Mouse (Mus musculus) erythroblast, adult 5-6 weeks (primary cell): ENCODE measurements around the gene Gng8. TPM values are rescaled to one million over a fixed set of nuclear protein-coding genes. Genes with fewer than 3 reads are reported as not detected.

Experiments
- ATAC-seq: replicated peaks from 2 replicates; pipeline ENCODE4 v1.8.0; 2016; ENCODE audit warnings: moderate number of reproducible peaks, mild to moderate bottlenecking, moderate TSS enrichment, inconsistent platforms; ENCODE audit not compliant: poor library complexity, low FRiP score, severe bottlenecking
- total RNA-seq, 2 experiments: library from RNA; stranded (forward) in 1 of 2; stranded (reverse) in 1 of 2; fragments of 150-400 nt in 1 of 2; fragments of 200-764, 138-1000 nt in 1 of 2; gene quantifications; 2 replicates each; pipeline versions ENCODE4 v1.2.3 to v1.2.4; 2015 to 2017; ENCODE audit warnings: low replicate concordance in 2 of 2

The Gng8 gene
- total RNA-seq (2015; ENCODE audit: low replicate concordance) (not detected in 2 replicates), total RNA-seq (2017; ENCODE audit: low replicate concordance) (not detected in 2 replicates)

GRCm38 (mm10) chr7:16891641-16892351, at the start of gene Gng8:
Gng8 (plus strand) TSS chr7:16891786.
- ATAC-seq: peak; percentile 86

DNA sequence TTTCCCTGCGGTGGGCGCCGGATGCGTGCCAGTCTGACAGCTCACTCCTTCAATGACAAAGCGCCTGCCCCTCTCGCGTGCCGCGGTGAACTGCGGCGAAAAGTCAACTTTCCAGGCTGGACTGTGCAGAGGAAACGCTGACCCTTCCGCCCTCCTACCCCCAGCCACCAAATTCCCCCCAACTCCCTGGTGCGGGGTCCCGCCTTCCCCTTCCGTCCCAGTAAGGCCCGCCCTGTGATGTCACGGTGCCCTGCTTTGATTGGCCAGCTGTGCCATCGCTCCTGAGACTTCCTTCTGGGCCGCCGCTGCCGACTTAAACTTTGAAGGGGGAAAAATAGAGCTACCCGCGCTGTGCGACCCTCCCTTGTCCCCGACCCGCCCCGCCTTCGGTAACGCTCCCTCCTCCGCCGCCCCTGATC, 48.9 kb upstream of the Gng8 start, which contains the start of gene Prkd2:
TSS of gene Prkd2 (plus strand) at position 258 of the 419 bp plus-strand sequence.
- ATAC-seq: peak; percentile 85

DNA sequence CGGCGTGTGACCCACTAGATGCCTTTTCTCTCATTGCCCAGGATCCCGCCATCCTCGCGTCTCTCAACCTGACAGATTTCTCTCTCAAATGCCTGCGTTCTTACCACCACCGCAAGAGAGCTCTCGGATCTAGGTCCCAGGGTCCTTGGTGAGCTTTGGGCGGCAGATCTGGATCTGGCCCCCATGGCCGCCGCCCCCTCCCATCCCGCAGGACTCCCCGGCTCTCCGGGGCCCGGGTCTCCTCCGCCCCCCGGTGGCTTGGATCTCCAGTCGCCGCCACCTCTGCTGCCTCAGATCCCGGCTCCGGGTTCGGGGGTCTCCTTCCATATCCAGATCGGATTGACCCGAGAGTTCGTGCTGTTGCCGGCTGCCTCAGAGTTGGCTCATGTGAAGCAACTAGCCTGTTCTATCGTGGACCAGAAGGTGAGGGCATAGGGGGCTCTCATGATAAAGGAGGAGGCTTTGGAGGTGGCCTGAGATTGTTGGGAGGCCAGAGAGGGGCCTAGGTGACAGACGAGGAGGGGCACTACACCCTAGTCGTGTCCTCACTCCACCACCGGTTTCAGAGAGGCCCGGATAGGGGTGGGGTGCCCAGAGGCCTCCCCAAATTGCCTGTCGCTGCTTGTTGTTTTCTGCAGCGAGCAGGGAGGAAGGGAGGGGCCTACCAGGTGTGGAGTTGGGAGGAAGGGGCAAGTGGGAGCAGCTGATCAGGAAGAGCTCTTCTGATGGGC, 48.0 kb upstream of the Gng8 start:
- ATAC-seq: no peak

DNA sequence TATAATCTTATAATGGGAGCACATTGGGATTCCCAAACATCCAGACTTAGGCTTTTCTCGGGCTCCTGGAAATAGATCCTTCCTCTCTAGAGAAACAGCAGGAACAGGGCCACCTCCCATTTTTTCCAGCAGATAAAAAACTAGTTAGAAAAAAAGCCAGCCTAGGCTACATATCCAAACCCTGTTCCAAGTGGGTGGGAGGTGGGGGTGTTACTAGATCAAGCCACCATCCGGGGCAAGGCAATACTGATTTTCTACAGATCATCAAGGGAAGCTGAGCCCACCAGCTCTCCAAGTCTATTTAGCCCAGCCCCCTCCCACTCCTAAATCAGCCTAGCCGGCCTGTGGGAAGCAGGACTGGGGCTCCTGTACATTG, 46.9 kb upstream of the Gng8 start:
- ATAC-seq: no peak

DNA sequence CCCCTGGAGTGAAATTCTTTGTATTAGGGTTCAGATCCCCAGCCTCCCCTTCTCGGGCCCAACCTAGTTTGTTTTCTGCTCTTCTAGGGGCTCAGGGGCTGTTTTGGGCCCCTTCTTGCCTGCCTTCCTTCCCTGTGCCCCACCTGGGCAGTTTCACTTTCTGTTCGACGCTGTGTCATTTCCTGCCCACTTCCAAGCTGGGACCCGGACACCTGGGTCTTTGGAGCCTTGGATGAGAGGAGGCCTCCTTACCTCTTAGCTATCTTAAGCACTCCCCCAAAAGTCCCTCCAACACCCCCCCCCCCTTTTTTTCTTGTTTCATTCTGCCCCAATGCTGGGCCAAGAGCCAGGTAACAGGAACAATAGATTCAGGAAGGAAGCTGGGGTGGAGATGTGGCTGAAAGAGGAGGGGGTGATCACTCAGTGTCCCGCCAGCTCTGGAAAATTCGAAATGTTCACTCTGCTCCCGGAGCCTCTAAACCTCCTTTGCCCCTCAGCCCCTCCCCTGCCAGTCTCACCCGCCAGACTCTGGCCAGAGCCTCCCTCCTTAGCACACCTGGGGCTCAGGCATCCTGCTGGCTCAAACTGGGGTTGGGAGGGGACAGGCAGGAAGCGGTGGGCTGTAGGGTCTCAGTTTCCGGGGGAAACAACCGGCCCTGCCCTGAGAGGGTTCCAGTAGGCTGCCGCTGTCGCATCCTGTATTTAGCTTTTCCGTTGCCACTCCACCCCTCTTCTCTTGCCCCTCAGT, 46.3 kb upstream of the Gng8 start:
- ATAC-seq: 0 out of 2 replicates have a peak, but pooled peaks have one; percentile 25

DNA sequence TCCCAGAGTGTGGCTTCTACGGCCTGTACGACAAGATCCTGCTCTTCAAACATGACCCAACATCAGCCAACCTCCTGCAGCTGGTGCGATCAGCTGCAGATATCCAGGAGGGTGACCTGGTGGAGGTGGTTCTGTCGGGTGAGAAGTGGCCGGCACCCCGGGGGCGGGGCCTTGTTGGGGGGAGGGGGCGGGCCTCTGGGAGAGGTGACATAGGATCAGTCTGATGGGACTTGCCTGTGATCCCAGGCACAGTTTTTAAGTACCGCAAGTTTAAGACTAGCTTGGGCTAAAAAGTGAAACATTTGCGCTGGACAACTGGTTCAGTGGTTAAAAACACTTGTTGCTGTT, 45.8 kb upstream of the Gng8 start:
- no peak for ATAC-seq

GRCm38 (mm10) chr7:16846775-16847174, 44.8 kb upstream of the Gng8 start:
- ATAC-seq: no peak

- ATAC-seq: no peak
Observed at GRCm38 (mm10) chr7:16847507-16847906, 44.1 kb upstream of the Gng8 start.

DNA sequence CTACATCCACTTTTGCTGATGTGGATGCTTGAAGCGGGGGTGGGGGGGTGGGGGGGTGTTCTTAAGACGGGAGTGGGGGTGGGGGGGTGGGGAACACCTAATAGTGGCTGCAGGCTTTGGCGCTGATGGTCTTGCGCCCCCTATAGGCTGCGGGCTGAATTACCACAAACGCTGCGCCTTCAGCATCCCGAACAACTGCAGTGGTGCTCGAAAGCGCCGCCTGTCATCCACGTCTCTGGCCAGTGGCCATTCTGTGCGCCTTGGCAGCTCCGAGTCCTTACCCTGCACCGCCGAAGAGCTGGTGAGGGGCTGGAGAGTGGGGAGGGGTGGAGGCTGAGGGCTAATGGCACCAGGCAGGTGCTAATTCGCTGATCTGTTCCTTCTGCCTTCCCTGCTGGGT, 43.0 kb upstream of the Gng8 start:
- ATAC-seq: no peak

- ATAC-seq: no peak
Observed at GRCm38 (mm10) chr7:16851636-16852035, 40.0 kb upstream of the Gng8 start.

- no peak for ATAC-seq
Observed at GRCm38 (mm10) chr7:16853302-16853831, 38.2 kb upstream of the Gng8 start.

GRCm38 (mm10) chr7:16858336-16858735, 33.2 kb upstream of the Gng8 start:
- peak; percentile 71 for ATAC-seq

DNA sequence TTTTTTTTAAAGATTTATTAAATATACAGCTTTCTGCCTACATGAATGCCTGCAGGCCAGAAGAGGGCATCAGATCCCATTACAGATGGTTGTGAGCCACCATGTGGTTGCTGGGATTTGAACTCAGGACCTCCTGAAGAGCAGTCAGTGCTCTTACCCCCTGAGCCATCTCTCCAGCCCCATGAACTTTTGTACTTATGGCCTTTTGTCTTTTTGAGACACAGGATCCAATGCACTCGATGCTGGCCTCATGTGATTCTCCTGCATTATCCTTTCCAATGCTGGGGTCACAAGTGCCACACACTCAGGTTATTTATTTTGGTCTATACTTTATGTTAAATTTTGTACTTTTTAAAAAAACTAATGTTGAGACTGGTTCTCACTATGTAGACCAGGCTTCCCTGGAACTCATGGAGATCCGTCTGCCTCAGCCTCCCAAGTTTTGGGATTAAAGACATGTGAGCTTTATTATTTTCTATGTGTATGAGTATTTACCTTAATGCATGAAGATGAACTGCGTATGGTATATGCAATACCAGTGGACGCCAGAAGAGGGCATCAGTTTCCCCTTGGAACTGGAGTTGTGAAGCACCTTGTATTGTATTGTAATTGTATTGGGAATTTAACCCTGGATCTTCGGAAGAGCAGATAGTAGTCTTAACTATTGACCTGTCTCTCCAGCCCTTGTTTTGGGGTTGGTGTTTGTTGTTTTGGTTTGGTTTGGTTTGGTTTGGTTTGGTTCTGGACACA, 31.5 kb upstream of the Gng8 start:
- 0 out of 2 replicates have a peak, but pooled peaks have one; percentile 56 for ATAC-seq

DNA sequence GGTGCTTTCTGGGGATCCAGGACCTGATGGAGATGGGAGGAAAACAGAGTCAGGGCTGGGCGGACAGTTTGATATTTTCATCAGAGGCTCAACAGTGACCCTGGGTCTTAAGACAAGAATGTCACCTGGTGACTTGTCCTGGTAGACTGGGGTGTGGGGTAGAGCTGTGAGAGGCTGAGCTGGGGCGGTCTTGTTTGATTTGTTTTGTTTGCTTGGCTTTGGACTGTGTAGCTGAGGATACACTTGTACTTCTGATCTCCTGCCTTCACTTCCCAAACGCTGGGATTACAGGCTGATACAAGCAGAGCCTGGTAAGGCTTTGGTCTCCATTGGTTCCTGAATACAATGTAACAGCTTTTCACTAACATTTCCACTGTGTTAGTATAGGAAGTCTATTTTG, 24.1 kb upstream of the Gng8 start:
- no peak for ATAC-seq

- no peak for ATAC-seq
Observed at GRCm38 (mm10) chr7:16869497-16869896, 22.1 kb upstream of the Gng8 start.

DNA sequence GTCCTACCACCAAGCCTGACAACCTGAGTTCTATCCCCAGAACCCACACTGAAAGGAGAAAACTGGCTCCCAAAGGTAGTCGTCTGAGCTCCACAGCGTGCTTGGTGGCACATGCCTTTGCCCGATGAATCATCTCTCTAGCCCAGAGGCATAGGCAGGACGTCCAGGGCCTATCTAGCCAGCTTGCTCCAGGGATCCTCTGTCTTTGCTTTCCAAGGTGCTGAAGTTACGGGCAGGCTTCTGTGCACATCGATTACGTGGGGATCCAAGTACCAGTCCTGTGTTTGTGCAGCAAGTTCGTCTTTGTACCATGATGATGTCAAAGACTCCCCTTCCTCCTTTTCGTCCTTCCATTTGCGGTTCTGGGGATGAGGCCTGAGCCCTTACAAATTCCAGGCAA, 20.0 kb upstream of the Gng8 start:
- ATAC-seq: no peak

DNA sequence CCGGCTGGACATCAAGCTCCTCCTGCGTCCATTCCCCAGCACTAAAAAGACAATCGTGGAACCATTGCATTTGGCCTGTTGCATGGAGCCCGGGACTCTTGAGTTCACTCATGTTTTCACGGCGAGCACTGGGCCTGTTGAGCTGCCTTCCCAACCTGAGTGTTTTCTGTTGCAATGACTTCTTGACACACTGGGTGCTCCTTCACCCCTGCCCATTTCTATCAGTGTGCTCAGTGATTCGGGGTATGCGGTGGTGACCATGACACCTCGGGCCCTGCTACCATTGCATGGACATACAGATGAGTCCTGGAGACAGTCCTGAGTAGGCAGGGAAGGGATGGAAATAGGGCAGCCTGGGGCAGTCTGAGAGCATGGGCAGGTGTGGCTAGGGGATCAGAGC, 19.1 kb upstream of the Gng8 start:
- ATAC-seq: no peak

DNA sequence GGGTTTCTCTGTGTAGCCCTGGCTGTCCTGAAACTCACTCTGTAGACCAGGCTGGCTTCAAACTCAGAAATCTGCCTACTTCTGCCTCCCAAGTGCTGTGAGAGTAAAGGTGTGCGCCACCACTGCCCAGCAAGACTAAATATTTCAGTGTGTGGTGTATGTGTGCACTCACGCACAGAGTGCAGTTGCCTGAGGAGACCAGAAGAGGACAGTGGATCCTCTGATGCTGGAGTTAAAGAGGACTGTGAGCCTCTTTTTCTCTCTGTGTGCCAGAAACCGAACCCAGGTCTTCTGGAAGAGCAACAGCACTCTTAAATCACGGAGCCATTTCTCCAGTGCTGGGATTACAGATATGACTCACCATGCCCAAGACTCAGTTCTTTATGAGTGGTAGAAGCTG, 18.2 kb upstream of the Gng8 start:
- no peak for ATAC-seq

- peak; percentile 72 for ATAC-seq
Observed at GRCm38 (mm10) chr7:16874190-16874589, 17.4 kb upstream of the Gng8 start.
